Mouse (Mus musculus): ENCODE results near the gene Prkaa2. TPM values are rescaled to one million over a fixed set of nuclear protein-coding genes. Genes with fewer than 3 reads are reported as not detected.

Gene Prkaa2
- polyA plus RNA-seq, 1 experiment from 2014 or later, result 5.0 TPM

DNA sequence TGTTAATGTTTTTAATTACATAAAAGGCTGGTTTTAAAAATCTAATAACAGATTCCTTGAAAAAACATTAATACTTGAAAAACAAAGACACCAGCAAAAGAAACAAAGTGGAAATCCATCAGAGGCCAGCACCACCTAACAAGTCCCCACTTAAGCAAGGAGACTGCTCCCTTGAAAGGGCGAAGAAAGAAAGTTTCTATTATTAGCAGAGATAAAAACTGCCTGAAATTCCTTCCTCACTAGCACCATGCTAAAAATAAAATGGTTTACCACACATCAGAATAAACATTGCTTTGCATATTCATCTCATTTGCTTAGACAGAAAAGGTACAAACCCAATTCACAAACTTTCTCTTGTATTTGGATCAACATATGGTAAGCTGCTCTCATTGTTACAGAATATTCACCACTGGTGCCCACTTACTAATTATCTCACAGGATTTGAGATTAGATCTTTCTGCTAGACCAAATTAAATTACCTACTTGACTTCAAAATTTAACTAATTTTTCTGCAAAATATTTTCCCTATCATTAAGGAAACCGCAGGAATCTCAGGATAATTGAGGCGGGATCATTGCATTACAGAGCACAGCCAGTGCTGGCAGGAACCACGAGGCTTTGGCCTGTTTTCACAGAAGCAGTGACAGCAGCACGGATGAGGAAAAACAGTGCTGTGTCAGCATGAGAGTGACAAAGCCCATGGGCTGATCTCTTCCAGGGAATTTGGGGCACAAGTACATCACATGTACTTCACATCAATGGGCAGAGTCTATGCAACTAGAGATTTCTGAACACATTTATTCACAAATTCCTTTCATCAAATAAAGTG lies 9.0 kb downstream of the Prkaa2 start:
- 68% methylated on average over 5 of the region's 5 CpGs for WGBS

DNA sequence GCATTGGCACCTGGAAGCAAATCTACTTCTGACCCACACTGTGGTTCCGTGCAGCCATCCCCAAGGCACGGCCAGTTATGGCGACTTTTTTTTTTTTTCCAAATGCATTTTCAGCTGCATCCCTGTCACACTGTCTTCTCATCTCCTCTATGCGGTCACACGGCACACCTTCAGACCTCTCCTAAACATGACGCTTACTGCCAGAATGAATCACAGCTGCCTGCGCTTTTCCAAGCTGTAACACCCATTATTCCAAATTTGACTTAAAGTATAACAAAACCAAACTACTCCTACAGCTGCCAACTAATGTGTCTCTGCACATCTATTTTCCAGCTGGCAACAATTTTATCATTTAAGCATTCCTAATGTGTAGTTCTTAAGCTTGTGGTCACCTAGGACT lies 11.0 kb downstream of the Prkaa2 start:
- no peaks in the 10 kb centered on the region for H3K36me3 ChIP-seq (ENCODE audit: control insufficient read depth, insufficient read depth, low read length)
- no peaks in the 10 kb centered on the region for H3K4me1 ChIP-seq (replicated peaks; ENCODE audit: control insufficient read depth, insufficient read depth, low read length)
- H3K27ac ChIP-seq (ENCODE audit: low read depth, low read length), result no peak overlapping the region
- ATAC-seq (ENCODE audit: low FRiP score) (no peak), DNase-seq (ENCODE audit: low spot score) (no peak)
- H3K4me3 ChIP-seq (ENCODE audit: low read depth, low read length), result no peak overlapping the region
- no peaks in the 10 kb centered on the region for H3K27me3 ChIP-seq (ENCODE audit: control insufficient read depth, insufficient read depth, low read length)
- no peak overlapping the region for H3K4me2 ChIP-seq (replicated peaks; ENCODE audit: low read depth, low read length)
- no peak overlapping the region for H3K9ac ChIP-seq (ENCODE audit: low read depth, low read length)
- WGBS, result 92% methylated on average over 7 of the region's 7 CpGs
- H3K9me3 ChIP-seq (ENCODE audit: control insufficient read depth, low read length), result no peaks in the 10 kb centered on the region

More for the DNA sequence above, 9.0 kb downstream of the Prkaa2 start:
- H3K27ac ChIP-seq (ENCODE audit: low read depth, low read length), result no peak overlapping the region
- no peaks in the 10 kb centered on the region for H3K36me3 ChIP-seq (ENCODE audit: control insufficient read depth, insufficient read depth, low read length)
- H3K4me3 ChIP-seq (ENCODE audit: low read depth, low read length), result no peak overlapping the region
- H3K27me3 ChIP-seq (ENCODE audit: control insufficient read depth, insufficient read depth, low read length), result no peaks in the 10 kb centered on the region
- H3K9me3 ChIP-seq (ENCODE audit: control insufficient read depth, low read length), result no peaks in the 10 kb centered on the region
- H3K9ac ChIP-seq (ENCODE audit: low read depth, low read length), result no peak overlapping the region
- no peak for DNase-seq (ENCODE audit: low spot score)
- no peak for ATAC-seq (ENCODE audit: low FRiP score)
- H3K4me2 ChIP-seq (replicated peaks; ENCODE audit: low read depth, low read length), result no peak overlapping the region
- H3K4me1 ChIP-seq (replicated peaks; ENCODE audit: control insufficient read depth, insufficient read depth, low read length), result no peaks in the 10 kb centered on the region

DNA sequence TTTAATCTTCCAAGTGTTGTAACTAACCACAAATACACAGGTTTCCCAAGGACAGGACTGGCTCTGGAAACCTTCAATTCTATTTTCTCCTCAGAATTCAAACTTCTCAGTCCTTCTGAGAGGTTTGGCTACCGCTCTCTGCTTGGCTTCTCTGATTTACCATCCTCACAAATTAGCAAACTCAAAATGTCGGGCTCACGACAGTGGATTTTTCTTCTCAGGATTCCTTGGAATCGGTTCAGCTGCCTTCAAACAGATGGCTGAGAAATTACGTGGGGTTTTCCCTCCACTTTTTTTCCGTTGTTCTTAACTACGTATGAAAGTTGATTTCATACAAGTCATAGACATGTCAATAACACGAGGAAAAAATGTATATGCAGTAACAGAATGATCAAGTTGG lies 11.5 kb downstream of the Prkaa2 start:
- WGBS, result 90% methylated on average over 8 of the region's 8 CpGs
- Histone ChIP-seq H3K27ac (ENCODE audit: low read depth, low read length) (no peak overlapping the region), H3K9me3 (ENCODE audit: control insufficient read depth, low read length) (no peaks in the 10 kb centered on the region), H3K9ac (ENCODE audit: low read depth, low read length) (no peak overlapping the region), H3K36me3 (ENCODE audit: control insufficient read depth, insufficient read depth, low read length) (no peaks in the 10 kb centered on the region), H3K4me2 (replicated peaks; ENCODE audit: low read depth, low read length) (no peak overlapping the region), H3K4me3 (ENCODE audit: low read depth, low read length) (no peak overlapping the region), H3K27me3 (ENCODE audit: control insufficient read depth, insufficient read depth, low read length) (no peaks in the 10 kb centered on the region), H3K4me1 (replicated peaks; ENCODE audit: control insufficient read depth, insufficient read depth, low read length) (no peaks in the 10 kb centered on the region)
- DNase-seq (ENCODE audit: low spot score) (no peak), ATAC-seq (ENCODE audit: low FRiP score) (no peak)

DNA sequence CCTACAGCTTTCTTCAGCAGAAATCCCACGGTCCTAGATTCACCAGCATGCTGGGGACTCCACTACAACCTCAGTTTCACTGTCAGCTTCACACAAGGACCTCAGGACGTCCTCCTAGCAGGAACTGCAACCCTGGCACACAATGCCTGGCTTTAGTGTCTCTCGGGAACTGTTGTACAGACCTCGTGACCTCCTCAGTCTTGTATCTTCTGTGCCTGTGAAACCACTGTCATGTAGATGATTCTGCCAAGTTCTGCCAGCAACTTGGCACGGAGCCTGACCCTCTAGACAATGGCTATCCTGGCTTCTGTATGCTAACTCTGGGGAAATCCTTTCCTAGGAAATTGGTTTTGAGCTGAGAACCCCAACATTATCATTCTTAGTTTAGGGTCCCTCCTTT lies 14.4 kb downstream of the Prkaa2 start:
- no peaks in the 10 kb centered on the region for H3K27me3 ChIP-seq (ENCODE audit: control insufficient read depth, insufficient read depth, low read length)
- 80% methylated on average over 5 of the region's 5 CpGs for WGBS
- no peak overlapping the region for H3K4me3 ChIP-seq (ENCODE audit: low read depth, low read length)
- ATAC-seq (ENCODE audit: low FRiP score) (no peak), DNase-seq (ENCODE audit: low spot score) (no peak)
- H3K27ac ChIP-seq (ENCODE audit: low read depth, low read length), result no peak overlapping the region
- H3K4me1 ChIP-seq (replicated peaks; ENCODE audit: control insufficient read depth, insufficient read depth, low read length), result no peaks in the 10 kb centered on the region
- no peaks in the 10 kb centered on the region for H3K9me3 ChIP-seq (ENCODE audit: control insufficient read depth, low read length)
- no peak overlapping the region for H3K4me2 ChIP-seq (replicated peaks; ENCODE audit: low read depth, low read length)
- H3K9ac ChIP-seq (ENCODE audit: low read depth, low read length), result no peak overlapping the region
- H3K36me3 ChIP-seq (ENCODE audit: control insufficient read depth, insufficient read depth, low read length), result no peaks in the 10 kb centered on the region

DNA sequence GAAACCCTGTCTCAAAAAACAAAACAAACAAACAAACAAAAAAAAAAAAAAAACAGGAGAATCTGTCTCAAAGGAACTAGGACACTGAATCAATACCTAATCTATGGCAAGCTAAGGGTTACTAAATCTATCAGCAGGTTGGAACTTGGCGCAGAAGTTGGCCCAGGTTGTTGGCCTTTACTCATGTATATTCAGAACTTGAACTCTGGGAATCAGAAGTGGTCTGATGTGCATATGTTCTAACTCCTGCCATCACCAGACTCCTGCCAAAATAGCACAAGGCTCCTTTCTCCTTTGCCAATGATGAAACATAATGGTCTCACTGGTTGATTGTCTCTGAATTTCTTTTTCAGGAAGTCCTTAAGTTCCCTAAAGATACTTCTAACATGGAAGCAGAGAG lies 15.7 kb downstream of the Prkaa2 start:
- Histone ChIP-seq H3K9me3 (ENCODE audit: control insufficient read depth, low read length) (no peaks in the 10 kb centered on the region), H3K4me3 (ENCODE audit: low read depth, low read length) (no peak overlapping the region), H3K4me1 (replicated peaks; ENCODE audit: control insufficient read depth, insufficient read depth, low read length) (no peaks in the 10 kb centered on the region), H3K4me2 (replicated peaks; ENCODE audit: low read depth, low read length) (no peak overlapping the region), H3K36me3 (ENCODE audit: control insufficient read depth, insufficient read depth, low read length) (no peaks in the 10 kb centered on the region), H3K27ac (ENCODE audit: low read depth, low read length) (no peak overlapping the region), H3K9ac (ENCODE audit: low read depth, low read length) (no peak overlapping the region), H3K27me3 (ENCODE audit: control insufficient read depth, insufficient read depth, low read length) (no peaks in the 10 kb centered on the region)
- DNase-seq (ENCODE audit: low spot score), result no peak
- WGBS, result 92% methylated on average over 1 of the region's 1 CpGs
- ATAC-seq (ENCODE audit: low FRiP score), result no peak

DNA sequence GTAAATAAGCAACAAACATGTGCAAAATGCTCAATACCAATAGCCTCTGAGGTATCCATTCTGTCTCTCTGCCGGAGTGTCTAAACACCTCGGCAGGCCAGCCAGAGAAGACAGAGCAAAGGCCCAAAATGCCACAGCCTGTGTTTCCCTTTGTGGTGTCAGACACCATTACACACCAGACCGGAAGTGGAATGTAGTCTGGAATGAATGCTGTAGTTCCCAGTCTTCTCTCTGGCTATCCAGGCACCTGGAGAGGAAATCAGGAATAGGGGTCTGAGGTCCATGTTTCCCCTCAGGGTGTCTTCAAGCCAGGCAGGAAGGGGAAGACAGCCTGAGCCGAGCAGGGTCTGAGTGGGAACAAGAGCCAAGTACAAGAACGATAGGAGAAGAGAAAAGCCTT lies 19.3 kb downstream of the Prkaa2 start:
- no peak overlapping the region for H3K4me2 ChIP-seq (replicated peaks; ENCODE audit: low read depth, low read length)
- H3K36me3 ChIP-seq (ENCODE audit: control insufficient read depth, insufficient read depth, low read length), result no peaks in the 10 kb centered on the region
- no peak overlapping the region for H3K27ac ChIP-seq (ENCODE audit: low read depth, low read length)
- WGBS, result 88% methylated on average over 5 of the region's 5 CpGs
- H3K27me3 ChIP-seq (ENCODE audit: control insufficient read depth, insufficient read depth, low read length), result no peaks in the 10 kb centered on the region
- ATAC-seq (ENCODE audit: low FRiP score), result no peak
- no peak for DNase-seq (ENCODE audit: low spot score)
- no peaks in the 10 kb centered on the region for H3K9me3 ChIP-seq (ENCODE audit: control insufficient read depth, low read length)
- no peak overlapping the region for H3K9ac ChIP-seq (ENCODE audit: low read depth, low read length)
- H3K4me3 ChIP-seq (ENCODE audit: low read depth, low read length), result no peak overlapping the region
- H3K4me1 ChIP-seq (replicated peaks; ENCODE audit: control insufficient read depth, insufficient read depth, low read length), result no peaks in the 10 kb centered on the region

DNA sequence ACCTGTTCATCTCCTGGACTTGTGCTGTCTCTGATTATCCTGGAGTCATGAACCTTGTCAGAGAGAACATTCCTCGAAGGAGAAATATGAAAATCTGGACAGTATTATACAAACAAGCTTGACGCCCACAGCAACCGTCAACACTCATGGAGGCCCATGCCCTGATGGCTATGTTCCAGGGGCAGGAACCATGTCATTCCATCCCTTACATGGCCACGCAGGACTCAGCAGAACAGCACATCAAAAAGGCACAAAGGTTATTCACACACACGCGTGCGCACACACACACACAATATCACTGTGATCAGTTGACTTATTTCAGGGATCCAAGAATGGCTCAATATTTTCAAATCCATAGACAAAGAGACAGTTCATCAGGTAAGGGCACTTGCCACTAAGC lies 20.3 kb downstream of the Prkaa2 start:
- Histone ChIP-seq H3K27ac (ENCODE audit: low read depth, low read length) (no peak overlapping the region), H3K9me3 (ENCODE audit: control insufficient read depth, low read length) (no peaks in the 10 kb centered on the region), H3K4me2 (replicated peaks; ENCODE audit: low read depth, low read length) (no peak overlapping the region), H3K9ac (ENCODE audit: low read depth, low read length) (no peak overlapping the region), H3K27me3 (ENCODE audit: control insufficient read depth, insufficient read depth, low read length) (no peaks in the 10 kb centered on the region), H3K4me1 (replicated peaks; ENCODE audit: control insufficient read depth, insufficient read depth, low read length) (no peaks in the 10 kb centered on the region), H3K36me3 (ENCODE audit: control insufficient read depth, insufficient read depth, low read length) (no peaks in the 10 kb centered on the region), H3K4me3 (ENCODE audit: low read depth, low read length) (no peak overlapping the region)
- ATAC-seq (ENCODE audit: low FRiP score) (no peak), DNase-seq (ENCODE audit: low spot score) (no peak)
- WGBS, result 94% methylated on average over 7 of the region's 7 CpGs

DNA sequence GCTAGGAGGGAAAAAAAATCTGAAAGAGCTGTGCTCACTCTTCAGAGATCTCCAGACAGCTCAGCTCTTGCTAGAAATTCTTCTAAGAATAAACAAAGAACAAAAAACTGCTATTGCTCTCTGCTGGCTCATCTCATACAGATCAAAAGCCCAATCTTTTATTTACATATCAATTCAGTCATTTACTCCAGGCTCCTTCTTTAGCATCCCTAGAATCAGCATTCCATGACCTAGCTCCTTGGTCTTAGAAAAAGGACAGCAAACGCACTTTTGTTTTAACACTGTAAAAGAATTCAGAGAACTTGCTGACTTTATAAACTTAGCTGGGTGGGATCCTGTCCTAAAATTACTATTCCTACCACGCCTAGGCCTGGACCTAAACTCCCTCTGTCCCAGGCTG lies 21.0 kb downstream of the Prkaa2 start:
- no peak for ATAC-seq (ENCODE audit: low FRiP score)
- Histone ChIP-seq H3K27ac (ENCODE audit: low read depth, low read length) (no peak overlapping the region), H3K4me1 (replicated peaks; ENCODE audit: control insufficient read depth, insufficient read depth, low read length) (no peaks in the 10 kb centered on the region), H3K27me3 (ENCODE audit: control insufficient read depth, insufficient read depth, low read length) (no peaks in the 10 kb centered on the region), H3K9me3 (ENCODE audit: control insufficient read depth, low read length) (no peaks in the 10 kb centered on the region), H3K4me2 (replicated peaks; ENCODE audit: low read depth, low read length) (no peak overlapping the region), H3K36me3 (ENCODE audit: control insufficient read depth, insufficient read depth, low read length) (no peaks in the 10 kb centered on the region), H3K4me3 (ENCODE audit: low read depth, low read length) (no peak overlapping the region), H3K9ac (ENCODE audit: low read depth, low read length) (no peak overlapping the region)
- WGBS, result 81% methylated on average over 2 of the region's 2 CpGs
- no peak for DNase-seq (ENCODE audit: low spot score)

DNA sequence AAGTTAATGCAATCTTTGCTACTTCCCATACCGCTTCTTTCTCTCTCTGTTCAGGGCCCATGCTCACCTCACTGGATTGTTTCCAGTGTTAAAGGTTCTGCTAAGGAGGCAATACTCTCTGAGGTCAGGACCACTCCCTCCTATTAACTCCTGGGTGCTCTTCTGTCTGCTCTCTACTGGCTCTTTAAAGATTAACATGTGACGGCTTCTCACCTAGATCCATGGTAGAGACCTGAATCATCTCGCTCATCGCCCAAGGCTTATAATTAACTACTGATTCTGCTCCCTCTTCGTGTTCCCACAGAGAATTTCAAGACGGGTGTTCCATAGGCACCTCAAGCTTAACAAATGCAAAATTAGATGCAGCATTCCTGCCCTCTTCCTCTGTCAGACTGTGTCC lies 33.5 kb downstream of the Prkaa2 start:
- no peak for ATAC-seq (ENCODE audit: low FRiP score)
- WGBS, result 91% methylated on average over 6 of the region's 6 CpGs
- DNase-seq (ENCODE audit: low spot score), result no peak
- no peaks in the 10 kb centered on the region for H3K4me1 ChIP-seq (replicated peaks; ENCODE audit: control insufficient read depth, insufficient read depth, low read length)
- no peaks in the 10 kb centered on the region for H3K27me3 ChIP-seq (ENCODE audit: control insufficient read depth, insufficient read depth, low read length)
- H3K9me3 ChIP-seq (ENCODE audit: control insufficient read depth, low read length), result no peaks in the 10 kb centered on the region
- no peaks in the 10 kb centered on the region for H3K36me3 ChIP-seq (ENCODE audit: control insufficient read depth, insufficient read depth, low read length)
- no peak overlapping the region for H3K9ac ChIP-seq (ENCODE audit: low read depth, low read length)
- no peak overlapping the region for H3K4me2 ChIP-seq (replicated peaks; ENCODE audit: low read depth, low read length)
- H3K4me3 ChIP-seq (ENCODE audit: low read depth, low read length), result no peak overlapping the region
- no peak overlapping the region for H3K27ac ChIP-seq (ENCODE audit: low read depth, low read length)
